Mouse (Mus musculus) megakaryocyte, embryonic 14.5 days (primary cell): ENCODE results near the gene Numbl.
"Not testable (repeated sequence)": the region's sequence is repeated elsewhere in the genome, so short reads cannot be mapped to it uniquely, and the experiment has no call there.

ENCODE experiments used
- FLI1 ChIP-seq: IDR thresholded peaks from 2 replicates; pipeline ENCODE4 v1.6.1; 2012; ENCODE audit warnings: low read length, inconsistent platforms, mixed read lengths
- GATA1 ChIP-seq: IDR thresholded peaks from 3 replicates; pipeline ENCODE4 v1.6.1; 2012; ENCODE audit warnings: mixed read lengths, low read length, inconsistent platforms, borderline replicate concordance

DNA sequence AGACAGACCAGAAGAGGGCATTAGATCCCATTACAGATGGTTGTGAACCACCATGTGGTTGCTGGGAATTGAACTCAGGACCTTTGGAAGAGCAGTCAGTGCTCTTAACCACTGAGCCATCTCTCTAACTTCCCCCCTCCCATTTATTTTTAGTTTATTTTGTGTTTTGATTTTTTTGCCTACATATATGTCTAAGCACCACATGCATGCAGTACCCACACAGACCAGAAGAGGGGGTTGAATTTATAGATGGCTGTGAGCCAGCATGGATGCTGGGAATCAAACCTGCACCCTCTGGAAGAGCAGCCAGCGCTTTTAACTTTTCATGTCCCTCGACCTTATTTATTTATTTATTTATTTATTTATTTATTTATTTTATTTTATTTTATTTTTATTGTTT lies 14.1 kb upstream of the Numbl start:
- not testable (repeated sequence) for TF ChIP-seq GATA1, FLI1
